ENCODE assay signal across 13 mouse cellular contexts in genomic region chr3:92816036-92816435, GRCm38 (mm10). TPM values are rescaled to one million over a fixed set of nuclear protein-coding genes. Genes with fewer than 3 reads are reported as not detected.
"Had no signal": no experiment of that assay in that cellular context is flagged by ENCODE, and none has a peak within 500 bp of the region (broad histone marks: within the 10 kb centered on the region; RNA-seq: fewer than 3 reads in every experiment).

No protein-coding gene starts in this region.

RNA-seq across cellular contexts. Expression of gene Lce1k, which starts 8.3 kb away (rescaled TPM):
- total RNA-seq: neutrophil, adult 5-6 weeks had no signal
- polyA plus RNA-seq: neural tube, embryonic 13.5 days; neural tube, embryonic 14.5 days; neural tube, embryonic 15.5 days; small intestine, adult 2 months; spleen, adult 2 months; stomach, embryonic 14.5 days; stomach, embryonic 15.5 days; stomach, embryonic 16.5 days; testis, adult 2 months; thymus, postnatal 0 days; urinary bladder, adult 2 months had no signal

RNA-seq across cellular contexts. Expression of gene Kprp, which starts 11.0 kb away (rescaled TPM):
- total RNA-seq: neutrophil, adult 5-6 weeks had no signal
- polyA plus RNA-seq: neural tube, embryonic 13.5 days; neural tube, embryonic 14.5 days; neural tube, embryonic 15.5 days; small intestine, adult 2 months; spleen, adult 2 months; stomach, embryonic 14.5 days; testis, adult 2 months; urinary bladder, adult 2 months had no signal

RNA-seq across cellular contexts. Expression of gene Lce1j, which starts 25.7 kb away (rescaled TPM):
- total RNA-seq: neutrophil, adult 5-6 weeks had no signal
- polyA plus RNA-seq: neural tube, embryonic 13.5 days; neural tube, embryonic 14.5 days; neural tube, embryonic 15.5 days; small intestine, adult 2 months; spleen, adult 2 months; stomach, embryonic 14.5 days; stomach, embryonic 15.5 days; stomach, embryonic 16.5 days; testis, adult 2 months; urinary bladder, adult 2 months had no signal

RNA-seq across cellular contexts. Expression of gene Lce1l, which starts 35.0 kb away (rescaled TPM):
- total RNA-seq: neutrophil, adult 5-6 weeks had no signal
- polyA plus RNA-seq: neural tube, embryonic 13.5 days; neural tube, embryonic 14.5 days; neural tube, embryonic 15.5 days; small intestine, adult 2 months; spleen, adult 2 months; stomach, embryonic 14.5 days; stomach, embryonic 15.5 days; stomach, embryonic 16.5 days; testis, adult 2 months; thymus, postnatal 0 days; urinary bladder, adult 2 months had no signal

RNA-seq across cellular contexts. Expression of gene Lce1i, which starts 37.3 kb away (rescaled TPM):
- total RNA-seq: neutrophil, adult 5-6 weeks had no signal
- polyA plus RNA-seq: neural tube, embryonic 13.5 days; neural tube, embryonic 14.5 days; neural tube, embryonic 15.5 days; small intestine, adult 2 months; spleen, adult 2 months; stomach, embryonic 14.5 days; stomach, embryonic 15.5 days; testis, adult 2 months; thymus, adult 2 months; urinary bladder, adult 2 months had no signal
